Mouse (Mus musculus) CH12.LX (cell line): ENCODE data around the gene Plce1. TPM values are rescaled to one million over a fixed set of nuclear protein-coding genes. Genes with fewer than 3 reads are reported as not detected.

Source experiments
- DNase-seq: peaks from one replicate; pipeline ENCODE4 v3.0.0-alpha.2; 2013; ENCODE audit errors: extremely low read depth
- H3K27ac ChIP-seq: 2 replicates; pipeline ENCODE4 v1.5.1; 2012; ENCODE audit warnings: low read depth, mild to moderate bottlenecking, control low read depth, moderate library complexity; ENCODE audit not compliant: insufficient read depth
- H3K27me3 ChIP-seq: replicated peaks from 2 replicates; pipeline ENCODE3; 2012; ENCODE audit warnings: inconsistent platforms
- H3K36me3 ChIP-seq, 2 experiments: replicated peaks in 1 of 2; 2 replicates each; pipeline versions ENCODE3 to v1.6.1; 2012; ENCODE audit warnings: inconsistent platforms in 1 of 2, low read length in 1 of 2, mild to moderate bottlenecking in 1 of 2, mixed read lengths in 1 of 2, moderate library complexity in 1 of 2; ENCODE audit not compliant: control insufficient read depth in 1 of 2, insufficient read depth in 1 of 2
- H3K4me1 ChIP-seq, 2 experiments: 2 replicates each; pipeline ENCODE4 v1.6.1; 2012; ENCODE audit warnings: inconsistent platforms in 1 of 2, moderate library complexity in 1 of 2; ENCODE audit not compliant: insufficient read depth in 2 of 2, control insufficient read depth in 1 of 2
- H3K4me2 ChIP-seq: 2 replicates; pipeline ENCODE4 v1.6.1; 2012; ENCODE audit warnings: low read depth, mild to moderate bottlenecking, control low read depth; ENCODE audit not compliant: poor library complexity, insufficient read depth, severe bottlenecking
- H3K4me3 ChIP-seq, 3 experiments: fragments of 150-350 bp in 1 of 3; sonication (generic) in 1 of 3; replicated peaks in 1 of 3; 2 replicates each; pipeline versions ENCODE3 to v1.5.1; 2011 to 2012; ENCODE audit warnings: low read depth in 2 of 3, low read length in 2 of 3, mild to moderate bottlenecking in 2 of 3, moderate library complexity in 2 of 3, control low read depth in 1 of 3, improper control_type of control experiment in 1 of 3, inconsistent platforms in 1 of 3, mixed read lengths in 1 of 3; ENCODE audit not compliant: poor library complexity in 1 of 3
- H3K79me2 ChIP-seq: replicated peaks from 2 replicates; pipeline ENCODE4 v1.6.1; 2012; ENCODE audit warnings: mild to moderate bottlenecking, moderate library complexity; ENCODE audit not compliant: control insufficient read depth, poor library complexity, insufficient read depth, severe bottlenecking; ENCODE audit errors: extremely low read depth
- H3K9ac ChIP-seq: 2 replicates; pipeline ENCODE4 v1.6.1; 2012; ENCODE audit warnings: low read depth, mild to moderate bottlenecking, control low read depth, moderate library complexity; ENCODE audit not compliant: insufficient read depth
- H3K9me3 ChIP-seq: replicated peaks from 2 replicates; pipeline ENCODE3; 2012; ENCODE audit warnings: low read length, inconsistent platforms, mixed read lengths
- BHLHE40 ChIP-seq: IDR thresholded peaks from 2 replicates; pipeline ENCODE4 v1.6.1; 2011; ENCODE audit warnings: mild to moderate bottlenecking, low read depth, low read length, improper control_type of control experiment
- CTCF ChIP-seq, 2 experiments: IDR thresholded peaks in 1 of 2; conservative IDR thresholded peaks in 1 of 2; 2 replicates each; pipeline ENCODE4 v1.5.1; 2011 to 2012; ENCODE audit warnings: low read depth in 2 of 2, low read length in 2 of 2, improper control_type of control experiment in 1 of 2, inconsistent platforms in 1 of 2, mild to moderate bottlenecking in 1 of 2, moderate library complexity in 1 of 2
- GABPA ChIP-seq: IDR thresholded peaks from 2 replicates; pipeline ENCODE4 v1.6.1; 2012; ENCODE audit warnings: low read depth, low read length, improper control_type of control experiment, inconsistent platforms; ENCODE audit not compliant: insufficient replicate concordance
- IRF4 ChIP-seq: IDR thresholded peaks from 2 replicates; pipeline ENCODE4 v1.6.1; 2014; ENCODE audit warnings: low read depth, mild to moderate bottlenecking, inconsistent platforms, low read length, improper control_type of control experiment
- JUN ChIP-seq: IDR thresholded peaks from 2 replicates; pipeline ENCODE4 v1.6.1; 2011; ENCODE audit warnings: low read depth, mild to moderate bottlenecking, low read length, improper control_type of control experiment, moderate library complexity; ENCODE audit not compliant: insufficient read depth
- KAT2A ChIP-seq: IDR thresholded peaks from 2 replicates; pipeline ENCODE4 v1.6.1; 2012; ENCODE audit warnings: low read length, improper control_type of control experiment, inconsistent platforms; ENCODE audit not compliant: insufficient replicate concordance
- MAX ChIP-seq: IDR thresholded peaks from 2 replicates; pipeline ENCODE4 v1.6.1; 2011; ENCODE audit warnings: low read length, improper control_type of control experiment
- MAZ ChIP-seq: IDR thresholded peaks from 2 replicates; pipeline ENCODE4 v1.6.1; 2012; ENCODE audit warnings: low read depth, mild to moderate bottlenecking, inconsistent platforms, low read length, improper control_type of control experiment, moderate library complexity
- MEF2A ChIP-seq: IDR thresholded peaks from 2 replicates; pipeline ENCODE4 v1.6.1; 2014; ENCODE audit warnings: low read depth, mild to moderate bottlenecking, inconsistent platforms, low read length, improper control_type of control experiment, borderline replicate concordance
- MXI1 ChIP-seq: IDR thresholded peaks from 2 replicates; pipeline ENCODE4 v1.6.1; 2011; ENCODE audit warnings: mild to moderate bottlenecking, low read depth, low read length, improper control_type of control experiment
- MYC ChIP-seq: IDR thresholded peaks from 2 replicates; pipeline ENCODE4 v1.6.1; 2011; ENCODE audit warnings: low read depth, mild to moderate bottlenecking, improper control_type of control experiment, low read length
- NELFE ChIP-seq: IDR thresholded peaks from 2 replicates; pipeline ENCODE4 v1.6.1; 2011; ENCODE audit warnings: low read depth, low read length, improper control_type of control experiment
- PAX5 ChIP-seq: IDR thresholded peaks from 2 replicates; pipeline ENCODE4 v1.6.1; 2012; ENCODE audit warnings: low read length, inconsistent platforms, mixed read lengths
- RAD21 ChIP-seq: IDR thresholded peaks from 2 replicates; pipeline ENCODE4 v1.6.1; 2011; ENCODE audit warnings: low read depth, mild to moderate bottlenecking, low read length, improper control_type of control experiment, moderate library complexity
- SIN3A ChIP-seq: IDR thresholded peaks from 2 replicates; pipeline ENCODE4 v1.6.1; 2012; ENCODE audit warnings: low read length, improper control_type of control experiment, inconsistent platforms
- SMC3 ChIP-seq: IDR thresholded peaks from 2 replicates; pipeline ENCODE4 v1.6.1; 2011; ENCODE audit warnings: low read depth, low read length, improper control_type of control experiment
- TCF12 ChIP-seq: IDR thresholded peaks from 2 replicates; pipeline ENCODE4 v1.6.1; 2014; ENCODE audit warnings: low read depth, mild to moderate bottlenecking, inconsistent platforms, low read length, improper control_type of control experiment
- USF1 ChIP-seq: IDR thresholded peaks from 2 replicates; pipeline ENCODE4 v1.6.1; 2014; ENCODE audit warnings: low read depth, mild to moderate bottlenecking, inconsistent platforms, low read length, improper control_type of control experiment
- ZC3H11A ChIP-seq: IDR thresholded peaks from 2 replicates; pipeline ENCODE4 v1.6.1; 2012; ENCODE audit warnings: low read depth, mild to moderate bottlenecking, inconsistent platforms, low read length, improper control_type of control experiment
- dilution Hi-C: fragments of 300-500 bp; cut with MboI; formaldehyde crosslinking; loops from 2 replicates; pipeline ENCODE4 v1.14.3; 2020; ENCODE audit warnings: low sequenced_read_pairs; ENCODE audit not compliant: extremely low pct_unique_long_range_greater_than_20kb, extremely low pct_ligation_motif_present
- in situ Hi-C: fragments of 300-500 bp; cut with MboI; formaldehyde crosslinking; loops from 3 replicates; pipeline ENCODE4 v1.14.3; 2019; ENCODE audit warnings: low sequenced_read_pairs, low pct_ligation_motif_present, low pct_unique_long_range_greater_than_20kb, mixed read lengths
- polyA plus RNA-seq: library from polyadenylated mRNA; unstranded; fragments of >175 nt; gene quantifications from 2 replicates; pipeline ENCODE4 v1.2.1, GENCODE M21; 2012; ENCODE audit warnings: low read depth; ENCODE audit not compliant: insufficient read length
- total RNA-seq, 2 experiments: library from RNA; depleted of rRNA; stranded (reverse); fragments of 300-350 nt in 1 of 2; fragments of >200 nt in 1 of 2; gene quantifications; 2 replicates each; pipeline ENCODE4 v1.2.3; 2012 to 2014

Gene Plce1
- total and polyA plus RNA-seq, 3 experiments, result under 0.01 to 0.13 (median 0.05) TPM

DNA sequence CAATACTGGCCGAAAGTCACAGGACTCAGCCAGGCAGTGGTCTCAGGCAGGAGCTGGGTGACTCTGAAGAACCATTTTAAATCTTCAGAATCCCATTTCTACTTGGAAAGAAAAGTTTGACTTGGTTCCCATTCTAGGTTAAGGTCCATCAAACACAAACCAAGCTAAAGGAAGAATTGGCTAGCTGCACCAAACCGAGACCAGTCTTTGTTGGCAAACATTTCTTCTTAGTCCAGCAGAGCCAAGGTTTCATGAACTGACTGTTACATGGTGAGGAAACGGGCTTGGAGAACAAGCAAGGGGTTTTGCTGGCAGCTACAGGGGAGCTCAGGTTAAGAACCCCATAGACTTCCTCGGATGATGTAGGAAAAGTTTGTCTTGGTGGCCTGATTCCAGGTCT, 212.9 kb downstream of the Plce1 start:
- Histone ChIP-seq H3K79me2 (no peaks in the 10 kb centered on the region), H3K4me1 (no peaks in the 10 kb centered on the region), H3K4me2 (no peak overlapping the region), H3K9ac (no peak overlapping the region), H3K27ac (no peak overlapping the region), H3K36me3 (no peaks in the 10 kb centered on the region), H3K27me3 (no peaks in the 10 kb centered on the region), H3K4me3 (no peak overlapping the region), H3K9me3 (no peaks in the 10 kb centered on the region)
- in situ Hi-C loops (no loop called here), dilution Hi-C loops (no loop called here)
- no peak for DNase-seq
- TF ChIP-seq SIN3A (no peak), CTCF (conservative IDR thresholded peaks at IDR 0.05 in 1 of 2, IDR thresholded peaks at IDR 0.05 in 1 of 2; ENCODE audit: low read depth in 2 of 2, low read length in 2 of 2) (no peak), BHLHE40 (no peak)

- TF ChIP-seq ZC3H11A (no peak), GABPA (no peak), RAD21 (no peak), USF1 (no peak), MAX (no peak), SIN3A (no peak), JUN (no peak)
- H3K4me2 ChIP-seq, result no peak overlapping the region
- dilution Hi-C loops, result no loop called here
Measured at GRCm38 (mm10) chr19:38701776-38702175, 220.9 kb downstream of the Plce1 start.

GRCm38 (mm10) chr19:38704742-38705141, 223.8 kb downstream of the Plce1 start:
- in situ Hi-C loops, result no loop called here
- H3K27ac ChIP-seq, result no peak overlapping the region

More at GRCm38 (mm10) chr19:38701776-38702175, 220.9 kb downstream of the Plce1 start:
- in situ Hi-C loops, result no loop called here
- H3K36me3 ChIP-seq, result no peaks in the 10 kb centered on the region
- no peaks in the 10 kb centered on the region for H3K4me1 ChIP-seq
- no peak overlapping the region for H3K4me3 ChIP-seq
- no peak overlapping the region for H3K27ac ChIP-seq
- H3K9ac ChIP-seq, result no peak overlapping the region
- H3K79me2 ChIP-seq, result no peaks in the 10 kb centered on the region
- no peak for DNase-seq
- no peaks in the 10 kb centered on the region for H3K27me3 ChIP-seq
- no peaks in the 10 kb centered on the region for H3K9me3 ChIP-seq

More at GRCm38 (mm10) chr19:38704742-38705141, 223.8 kb downstream of the Plce1 start:
- no peak overlapping the region for H3K9ac ChIP-seq
- no peak overlapping the region for H3K4me2 ChIP-seq
- no peaks in the 10 kb centered on the region for H3K27me3 ChIP-seq
- H3K79me2 ChIP-seq, result no peaks in the 10 kb centered on the region
- H3K36me3 ChIP-seq, result no peaks in the 10 kb centered on the region
- H3K4me3 ChIP-seq, result no peak overlapping the region
- TF ChIP-seq MXI1, result no peak
- TF ChIP-seq IRF4, result no peak
- TF ChIP-seq NELFE, result no peak
- TF ChIP-seq ZC3H11A, result no peak
- no peak for TF ChIP-seq KAT2A
- no peak for TF ChIP-seq USF1
- TF ChIP-seq RAD21, result no peak
- TF ChIP-seq SMC3, result no peak
- no peak for TF ChIP-seq PAX5
- no peak for TF ChIP-seq MYC
- no peak for TF ChIP-seq MAZ
- no peak for TF ChIP-seq TCF12
- TF ChIP-seq MEF2A, result no peak
- H3K4me1 ChIP-seq, result no peaks in the 10 kb centered on the region
- dilution Hi-C loops, result no loop called here
- no peak for DNase-seq
- no peaks in the 10 kb centered on the region for H3K9me3 ChIP-seq
